Mouse (Mus musculus) embryonic stem cell, embryonic (primary cell): ENCODE measurements around the gene Camkmt.

Experiments
- CTCF ChIA-PET, 4 experiments: fragments of 300-600 bp in 2 of 4; fragments of 350-600 bp in 2 of 4; sonication (Branson Sonifier 250); formaldehyde crosslinking; loops; one replicate each; lab custom pipeline; 2022; ENCODE audit warnings: inconsistent platforms in 2 of 4; lab: Charles Lee
- POLR2A ChIA-PET, 4 experiments: fragments of 300-600 bp in 2 of 4; fragments of 350-600 bp in 2 of 4; sonication (Branson Sonifier 250); formaldehyde crosslinking; loops; one replicate each; lab custom pipeline; 2022; ENCODE audit warnings: antibody characterized with exemption in 4 of 4, inconsistent platforms in 1 of 4; lab: Charles Lee

Gene Camkmt

DNA sequence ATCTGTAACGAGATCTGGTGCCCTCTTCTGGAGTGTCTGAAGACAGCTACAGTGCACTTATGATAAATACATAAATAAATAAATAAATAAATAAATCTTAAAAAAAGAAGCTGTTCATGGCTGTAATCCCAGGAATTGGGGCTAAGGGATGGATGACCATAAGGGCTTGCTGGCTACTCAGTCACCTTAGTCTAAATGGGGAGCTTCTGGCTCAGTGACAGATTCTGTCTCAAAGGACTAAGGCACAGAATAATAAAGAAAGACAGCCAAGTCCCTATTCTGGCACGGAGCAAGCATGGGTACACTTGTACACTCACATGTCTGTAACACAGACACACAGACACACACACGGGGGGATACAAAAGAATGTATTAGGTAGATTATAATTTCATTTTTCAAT lies 11.1 kb upstream of the Camkmt start:
- POLR2A ChIA-PET, result interaction anchor here in 1 of 4 experiments (0.7 to 1.4 kb wide), 3 partner anchors 11 to 117 kb away, joined by 3 to 4 read pairs (median 4); partner anchors contain the start of genes Camkmt and Prepl

DNA sequence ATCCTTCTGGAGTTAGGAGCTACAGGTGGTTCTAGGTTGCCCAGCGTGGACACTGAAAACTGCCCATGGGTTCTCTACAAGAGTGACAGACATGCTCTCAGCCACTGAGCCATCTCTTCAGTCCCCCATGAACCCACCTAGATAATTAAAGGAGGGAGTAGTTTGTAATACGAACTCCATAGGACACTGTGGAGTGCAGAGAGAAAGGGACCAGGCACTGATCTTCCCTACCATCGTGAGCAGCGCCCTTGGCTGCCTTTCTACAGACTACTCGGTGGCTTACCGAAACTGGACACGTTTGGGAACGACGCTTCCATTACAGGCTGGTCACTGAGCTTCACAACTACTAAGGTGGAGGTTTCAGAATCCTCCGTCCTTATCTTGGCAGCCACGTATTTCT lies 9.6 kb upstream of the Camkmt start:
- POLR2A ChIA-PET, result interaction anchor here in 2 of 4 experiments (1.2 to 1.5 kb wide), 3 partner anchors 10 to 98 kb away, joined by 3 to 5 read pairs (median 4); partner anchors contain the start of genes Camkmt (in 1 of the 2) and Prepl (in 1 of the 2)
- CTCF ChIA-PET, result no interaction called here

More for the DNA sequence above, 11.1 kb upstream of the Camkmt start:
- CTCF ChIA-PET, result no interaction called here

DNA sequence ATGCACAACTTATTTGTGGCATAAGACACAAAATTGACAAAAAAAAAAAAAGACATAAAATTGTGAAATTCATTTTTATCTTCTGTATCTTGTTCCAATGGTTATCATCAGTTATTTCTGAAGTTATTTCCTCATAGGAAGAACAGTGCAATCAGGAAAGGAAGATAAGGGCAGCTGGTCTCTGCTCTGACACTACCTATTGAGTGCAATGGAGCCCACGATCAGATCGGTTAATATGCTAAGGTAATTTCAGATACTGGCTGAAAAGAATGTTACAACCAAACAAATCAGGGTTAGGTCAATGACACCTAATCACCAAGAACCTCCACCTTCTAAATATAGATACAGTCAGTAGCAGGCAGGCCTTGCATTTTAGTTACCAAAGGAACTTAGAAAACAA lies 5.0 kb upstream of the Camkmt start:
- POLR2A ChIA-PET, result no interaction called here
- CTCF ChIA-PET, result no interaction called here

DNA sequence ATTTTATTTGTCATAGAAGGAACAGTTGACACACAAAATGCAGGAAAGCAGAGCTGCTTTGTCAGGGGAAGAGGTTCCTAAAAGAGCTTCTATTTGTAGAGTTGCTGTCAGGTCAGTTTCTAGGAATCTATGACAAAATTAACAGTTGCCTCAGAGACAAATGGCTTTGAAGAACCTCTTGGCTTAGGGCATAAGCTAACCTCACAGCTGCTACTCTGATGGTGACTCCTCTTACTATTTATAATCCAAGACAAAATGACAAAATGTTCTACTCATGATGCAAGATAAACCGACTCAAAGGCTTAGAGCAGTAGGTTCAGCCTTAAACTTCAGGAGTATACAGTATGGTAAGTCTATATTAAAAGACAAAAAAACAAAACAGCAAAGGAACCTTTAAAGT lies 3.9 kb upstream of the Camkmt start:
- CTCF ChIA-PET, result no interaction called here
- POLR2A ChIA-PET, result no interaction called here

DNA sequence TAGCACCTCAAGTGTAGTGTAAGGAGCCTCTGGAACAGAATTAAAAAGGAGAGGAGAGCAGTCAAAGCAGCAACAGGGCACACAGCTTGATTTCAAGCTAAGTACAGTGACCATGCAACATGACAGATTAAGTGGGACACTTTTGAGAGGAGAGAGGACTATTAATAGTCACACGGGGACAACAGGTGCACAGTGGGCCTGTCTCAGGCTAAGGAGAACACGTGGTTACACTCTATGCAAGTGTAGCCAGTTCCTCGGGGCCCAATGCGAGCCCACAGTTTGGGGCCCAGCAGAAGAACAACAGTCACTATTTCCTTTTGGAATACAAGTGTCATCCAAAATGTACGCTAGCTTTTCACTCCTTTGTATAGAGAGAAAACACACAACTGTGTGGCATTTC lies 2.8 kb upstream of the Camkmt start:
- POLR2A ChIA-PET, result interaction anchor here in 1 of 4 experiments (0.7 to 1.1 kb wide), 2 partner anchors 21 to 64 kb away, joined by 3 read pairs; no protein-coding TSS in a partner anchor
- CTCF ChIA-PET, result no interaction called here

DNA sequence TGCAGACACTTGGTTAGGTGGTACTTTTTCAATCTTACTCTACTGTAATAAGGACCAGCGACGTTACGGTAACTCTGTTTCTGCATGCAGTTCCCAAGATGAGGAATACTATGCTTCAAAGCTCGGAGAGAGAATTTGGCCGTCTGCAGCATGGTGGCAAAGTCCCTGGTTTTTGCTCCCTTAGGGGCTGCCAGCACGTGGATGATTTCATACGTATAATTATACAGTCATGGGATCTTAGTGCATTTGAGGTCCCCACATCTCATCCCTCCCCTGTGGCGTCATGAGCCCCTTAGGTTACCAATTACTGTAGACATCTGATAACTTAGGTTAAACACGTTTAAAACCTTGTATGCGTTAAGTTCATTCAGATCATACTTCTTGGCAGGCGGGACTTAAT lies 2.0 kb upstream of the Camkmt start:
- POLR2A ChIA-PET, result interaction anchor here in 2 of 4 experiments (0.7 to 1.7 kb wide), 6 partner anchors 16 to 106 kb away, joined by 3 to 4 read pairs (median 3); no protein-coding TSS in a partner anchor
- CTCF ChIA-PET, result interaction anchor here in 1 of 4 experiments (0.5 kb wide), 1 partner anchor 469 kb away, joined by 3 read pairs; no protein-coding TSS in a partner anchor

DNA sequence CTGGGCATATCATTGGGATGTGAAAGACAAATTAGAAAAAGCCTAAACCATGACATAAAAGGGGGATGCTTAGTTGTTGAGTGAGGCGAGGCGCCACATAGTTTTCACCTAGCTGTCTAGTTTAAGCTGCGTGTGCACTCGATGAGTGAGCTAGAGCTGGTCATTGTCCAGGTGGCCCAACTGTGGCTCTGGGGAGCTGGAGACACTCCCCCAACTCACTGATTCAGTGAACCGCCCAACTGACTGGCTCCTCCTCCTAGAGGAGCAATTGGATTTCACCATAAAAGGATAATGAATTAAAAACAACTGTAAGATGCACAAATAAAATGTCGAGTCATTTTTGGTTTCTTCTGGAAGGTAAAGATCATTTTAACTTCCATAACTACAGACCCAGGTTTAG lies 1.3 kb upstream of the Camkmt start:
- ChIA-PET POLR2A (interaction anchor here in 2 of 4 experiments (0.6 to 2.4 kb wide), 9 partner anchors 9 to 106 kb away, joined by 3 to 36 read pairs (median 3); no protein-coding TSS in a partner anchor), CTCF (interaction anchor here in 1 of 4 experiments (0.5 kb wide), 1 partner anchor 470 kb away, joined by 3 read pairs; no protein-coding TSS in a partner anchor)

DNA sequence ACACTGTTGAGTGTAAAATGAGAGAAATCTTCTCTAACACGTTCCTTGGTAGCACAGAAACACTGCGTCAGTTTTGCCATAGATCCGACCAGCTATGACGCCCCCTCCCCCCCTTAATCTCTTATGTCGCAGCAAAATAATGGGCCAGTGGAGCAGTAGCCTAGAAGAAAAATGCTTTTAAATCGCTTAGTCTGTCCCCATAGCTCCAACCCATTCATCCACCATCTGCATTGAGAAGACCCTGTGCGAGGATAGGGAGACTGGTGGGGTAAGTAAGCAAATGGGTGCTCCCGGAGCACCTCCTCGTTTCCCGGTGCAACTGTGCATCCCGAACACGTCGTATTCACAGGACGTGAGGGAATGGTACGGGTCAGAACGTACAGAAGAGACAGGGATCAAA lies 731 bp upstream of the Camkmt start:
- ChIA-PET POLR2A (interaction anchor here (0.6 to 2.4 kb wide), 36 partner anchors 9 to 548 kb away, joined by 3 to 36 read pairs (median 4); partner anchors contain the start of gene Slc3a1 (in 1 of the 4)), CTCF (interaction anchor here in 2 of 4 experiments (1.1 kb wide), 2 partner anchors 12 to 100 kb away, joined by 5 to 16 read pairs; no protein-coding TSS in a partner anchor)

DNA sequence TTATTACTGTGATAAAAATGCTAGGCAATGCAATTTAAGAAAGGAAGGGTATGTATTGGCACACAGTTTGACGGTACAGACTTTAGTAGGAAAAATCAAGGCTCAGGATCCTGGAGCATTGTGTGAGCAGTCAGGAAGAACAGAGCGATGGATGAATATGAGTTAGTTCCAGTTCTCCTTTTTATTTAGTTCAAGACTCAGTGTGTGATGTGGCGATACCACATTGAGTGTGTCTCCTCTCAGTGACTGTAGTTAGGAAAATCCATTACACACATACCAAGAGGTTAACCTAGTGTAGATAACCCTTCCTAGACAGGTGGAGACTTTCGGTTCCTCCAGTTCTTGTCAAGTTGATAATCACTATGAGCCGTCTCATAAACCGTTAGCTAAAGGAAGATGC lies 1.4 kb downstream of the Camkmt start:
- POLR2A ChIA-PET, result interaction anchor here in 2 of 4 experiments (0.6 to 1.5 kb wide), 2 partner anchors 10 to 30 kb away, joined by 4 read pairs; no protein-coding TSS in a partner anchor
- CTCF ChIA-PET, result no interaction called here

DNA sequence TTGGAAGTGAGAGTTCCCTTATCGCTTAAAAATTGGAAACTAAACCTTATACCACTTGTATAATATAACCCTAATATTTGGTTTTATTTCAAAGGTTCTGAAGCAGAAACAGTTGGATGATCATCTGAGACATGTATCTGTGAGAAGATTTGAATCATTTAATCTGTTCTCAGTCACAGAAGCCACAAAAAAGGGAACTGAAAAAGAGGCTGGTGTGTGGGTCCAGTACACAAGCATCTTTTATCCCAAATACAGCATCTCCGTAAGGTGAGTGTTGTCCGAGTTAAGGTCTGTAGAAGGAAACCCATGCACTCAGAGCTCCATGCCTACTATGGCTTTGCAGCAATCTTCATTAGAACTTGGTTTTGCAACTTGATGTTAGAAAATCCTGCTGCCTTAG lies 6.0 kb downstream of the Camkmt start:
- CTCF ChIA-PET, result no interaction called here
- POLR2A ChIA-PET, result no interaction called here

DNA sequence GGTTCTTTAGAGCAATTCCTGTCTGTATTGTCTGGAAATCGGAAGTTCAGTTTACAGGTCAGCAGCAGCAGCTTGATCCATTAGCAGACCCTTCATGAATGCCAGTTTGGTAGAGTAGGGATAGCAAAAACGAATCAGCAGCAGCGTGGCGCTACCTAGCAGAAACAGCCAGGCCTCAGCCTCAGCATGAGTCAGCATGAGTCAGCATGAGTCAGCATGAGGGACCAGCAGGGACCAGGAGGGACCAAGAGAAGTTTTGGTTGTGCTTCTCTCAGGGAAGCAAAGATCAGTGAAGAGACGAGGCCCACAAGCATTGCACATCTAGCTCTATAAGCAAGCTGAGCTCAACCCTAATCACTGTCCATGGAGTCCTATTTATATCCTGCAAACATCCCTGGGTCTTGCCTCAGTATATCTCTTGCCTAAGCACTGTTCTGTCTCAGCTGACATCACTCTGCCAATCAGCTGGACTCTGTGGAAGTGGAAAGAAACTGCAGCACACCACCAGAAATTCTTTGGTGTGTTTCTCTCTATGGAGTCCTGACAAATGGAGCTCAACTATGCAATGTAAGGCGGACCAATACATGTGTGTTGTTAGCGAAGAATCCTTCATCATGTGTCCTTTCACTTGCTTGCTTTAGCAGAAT lies 8.4 kb downstream of the Camkmt start:
- ChIA-PET POLR2A (interaction anchor here in 2 of 4 experiments (0.6 to 4.3 kb wide), 5 partner anchors 8 to 1393 kb away, joined by 3 to 36 read pairs (median 4); partner anchors contain the start of genes Camkmt (in 2 of the 2) and Prepl (in 2 of the 2)), CTCF (no interaction called here)

DNA sequence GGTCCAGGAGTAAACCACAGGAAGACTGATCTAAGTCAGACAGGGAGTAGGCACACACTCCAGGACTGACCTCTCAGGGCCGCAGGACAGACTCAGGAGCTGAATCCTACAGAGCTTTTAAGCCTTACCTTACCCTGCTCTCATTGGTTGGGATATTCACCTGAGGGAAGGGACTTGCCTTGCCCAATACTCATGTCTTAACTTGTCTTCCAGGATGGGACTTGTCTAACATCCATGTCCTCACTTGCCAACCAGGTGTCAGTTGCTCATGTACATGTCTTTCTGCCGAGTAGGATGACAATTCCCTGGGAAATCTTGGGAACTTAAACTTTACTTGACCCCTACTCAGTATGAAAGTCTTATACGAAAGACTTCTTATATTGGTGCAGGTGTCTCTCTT lies 9.9 kb downstream of the Camkmt start:
- ChIA-PET CTCF (interaction anchor here in 2 of 4 experiments (0.7 to 1.6 kb wide), 4 partner anchors 10 to 580 kb away, joined by 3 to 5 read pairs (median 4); partner anchors contain the start of genes Camkmt (in 1 of the 2) and Prepl (in 1 of the 2)), POLR2A (interaction anchor here in 3 of 4 experiments (0.6 to 4.3 kb wide), 11 partner anchors 10 to 1206 kb away, joined by 3 to 36 read pairs (median 4); partner anchors contain the start of genes Camkmt (in 3 of the 3) and Prepl (in 3 of the 3))

DNA sequence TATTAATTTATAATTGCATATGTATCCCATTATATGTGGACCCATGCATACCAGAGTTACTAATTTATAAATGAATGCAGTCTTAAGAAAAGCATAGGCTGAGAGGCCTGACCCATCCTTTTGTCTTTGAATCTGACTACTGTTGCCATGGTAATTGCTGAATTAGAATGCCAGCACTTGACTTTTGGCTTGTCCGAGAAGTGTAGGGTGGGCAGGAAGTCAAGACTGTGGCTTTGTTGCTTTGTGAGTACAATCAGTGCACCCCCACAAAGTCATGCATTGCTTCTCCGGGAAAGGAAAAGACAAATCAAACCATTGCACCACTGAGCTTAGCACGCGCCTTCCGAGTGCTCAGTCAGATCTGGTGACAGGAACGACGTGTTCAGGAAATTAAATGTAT lies 11.4 kb downstream of the Camkmt start:
- CTCF ChIA-PET, result interaction anchor here in 1 of 4 experiments (0.6 kb wide), 1 partner anchor 565 kb away, joined by 4 read pairs; no protein-coding TSS in a partner anchor
- POLR2A ChIA-PET, result interaction anchor here in 3 of 4 experiments (0.6 to 4.3 kb wide), 11 partner anchors 9 to 632 kb away, joined by 3 to 36 read pairs (median 4); partner anchors contain the start of genes Camkmt (in 3 of the 3) and Prepl (in 3 of the 3)

DNA sequence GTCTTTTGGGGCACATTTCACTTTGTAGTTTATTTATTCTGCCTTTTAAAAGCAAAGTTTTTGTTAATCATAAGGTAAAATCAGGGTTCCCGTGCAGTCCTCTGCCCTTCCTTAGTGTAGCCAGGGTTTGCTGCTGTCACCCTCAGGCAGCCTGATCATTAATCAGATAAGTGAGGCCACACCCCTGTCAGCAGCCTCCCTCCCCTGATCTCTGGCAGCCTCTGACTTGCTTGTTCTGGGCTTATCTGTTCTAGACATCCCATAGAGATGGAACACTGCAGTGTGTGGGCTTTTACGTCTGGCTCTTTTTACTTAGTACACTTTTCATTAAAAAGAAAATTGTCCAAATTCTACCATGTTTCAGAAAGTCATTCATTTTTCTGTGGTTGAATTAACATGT lies 13.0 kb downstream of the Camkmt start:
- POLR2A ChIA-PET, result interaction anchor here in 2 of 4 experiments (0.6 to 1.2 kb wide), 3 partner anchors 11 to 14 kb away, joined by 3 to 5 read pairs (median 4); partner anchors contain the start of gene Prepl (in 1 of the 2)
- CTCF ChIA-PET, result no interaction called here

DNA sequence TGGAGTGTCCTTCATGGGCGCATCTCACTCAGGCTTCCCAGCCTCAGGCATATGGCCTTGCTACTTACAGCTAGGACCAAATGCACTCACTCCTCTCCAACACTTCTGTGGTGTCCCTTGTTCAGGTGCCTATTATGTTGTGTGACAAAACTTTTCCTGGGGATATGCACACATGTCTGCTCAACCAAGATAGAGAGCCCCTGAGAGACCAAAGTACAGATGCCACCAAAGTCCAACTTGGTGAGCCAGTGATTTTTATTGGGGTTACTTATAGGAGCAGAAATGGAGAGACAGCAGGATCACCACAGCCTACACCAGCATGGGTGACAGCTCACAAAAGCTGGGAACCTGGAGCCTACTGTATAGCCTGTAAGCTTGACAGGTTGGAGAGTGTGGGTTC lies 20.3 kb downstream of the Camkmt start:
- POLR2A ChIA-PET, result interaction anchor here in 1 of 4 experiments (1.5 kb wide), 1 partner anchor 52 kb away, joined by 4 read pairs; no protein-coding TSS in a partner anchor
- CTCF ChIA-PET, result interaction anchor here in 1 of 4 experiments (0.6 kb wide), 1 partner anchor 487 kb away, joined by 3 read pairs; no protein-coding TSS in a partner anchor

DNA sequence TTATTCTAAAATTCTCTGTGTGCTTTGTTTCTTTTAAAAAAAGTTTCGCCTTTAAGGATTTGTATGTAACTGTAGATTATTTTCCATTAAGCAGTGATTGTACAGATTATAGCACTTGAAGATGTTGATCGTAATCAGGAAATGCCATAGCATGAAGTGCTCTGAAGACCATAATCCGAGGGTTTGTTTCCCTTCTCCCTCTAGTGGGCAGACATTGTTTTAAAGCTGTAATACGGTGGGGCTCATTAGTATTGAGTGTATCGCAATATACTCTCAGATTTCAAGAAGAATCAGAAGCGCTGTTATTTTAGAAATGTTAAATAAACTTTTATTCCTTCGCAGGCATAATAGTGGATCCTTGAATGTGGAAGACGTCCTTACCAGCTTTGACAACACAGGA lies 23.1 kb downstream of the Camkmt start:
- ChIA-PET POLR2A (interaction anchor here in 3 of 4 experiments (0.6 to 1.6 kb wide), 7 partner anchors 9 to 1179 kb away, joined by 3 to 4 read pairs (median 3); no protein-coding TSS in a partner anchor), CTCF (interaction anchor here in 3 of 4 experiments (0.5 to 1.3 kb wide), 11 partner anchors 9 to 1046 kb away, joined by 3 to 6 read pairs (median 3); no protein-coding TSS in a partner anchor)

DNA sequence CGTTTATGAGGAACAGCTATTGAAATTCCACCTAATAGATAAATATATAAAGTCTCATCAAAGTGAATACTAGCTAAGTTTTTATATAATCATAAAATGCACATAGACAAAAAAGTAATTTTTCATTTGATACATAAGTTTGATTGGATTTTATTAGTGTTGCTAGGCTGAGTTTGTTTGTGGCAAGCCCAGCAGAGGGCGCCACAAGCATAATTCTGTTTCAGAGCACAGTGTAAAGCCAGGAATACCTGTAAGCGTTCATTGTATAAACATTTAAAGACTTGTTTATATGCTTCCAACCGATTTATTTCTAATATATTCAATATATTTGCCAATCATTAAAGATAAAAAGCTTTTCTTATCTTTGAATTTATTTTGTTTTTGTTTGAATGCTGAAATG lies 26.3 kb downstream of the Camkmt start:
- ChIA-PET POLR2A (interaction anchor here in 1 of 4 experiments (0.7 to 3.0 kb wide), 2 partner anchors 19 to 45 kb away, joined by 3 to 13 read pairs; no protein-coding TSS in a partner anchor), CTCF (interaction anchor here in 2 of 4 experiments (1.7 to 1.9 kb wide), 3 partner anchors 73 to 517 kb away, joined by 7 to 9 read pairs (median 7); no protein-coding TSS in a partner anchor)

DNA sequence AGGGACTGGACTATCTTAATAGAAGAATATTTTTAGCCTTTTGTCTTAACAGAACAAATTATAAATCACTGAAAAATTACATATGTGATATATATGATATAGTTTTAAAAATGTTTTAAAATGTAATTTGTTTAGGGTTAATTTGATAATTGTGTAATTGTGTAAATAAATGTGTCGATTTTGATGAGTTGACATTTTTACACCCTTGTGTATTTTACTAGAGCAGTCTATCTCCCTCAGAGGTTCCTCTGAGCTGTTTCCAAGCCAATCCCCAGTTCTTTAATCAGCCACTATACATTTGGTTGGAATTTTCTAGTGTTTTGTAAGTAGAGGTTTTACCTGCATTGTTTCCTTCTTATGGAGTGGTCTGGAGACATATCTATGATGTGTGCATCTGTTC lies 48.0 kb downstream of the Camkmt start:
- ChIA-PET CTCF (no interaction called here), POLR2A (interaction anchor here in 1 of 4 experiments (0.6 kb wide), 1 partner anchor 42 kb away, joined by 3 read pairs; no protein-coding TSS in a partner anchor)
